Mouse (Mus musculus) gastrocnemius, adult 8-10 months (tissue): ENCODE data around the gene Cst9. TPM values are rescaled to one million over a fixed set of nuclear protein-coding genes. Genes with fewer than 3 reads are reported as not detected.

Source experiments
- DNase-seq, 2 experiments: peaks; one replicate each; pipeline ENCODE4 v3.0.0; 2022; ENCODE audit warnings: low spot score in 2 of 2
- total RNA-seq, 4 experiments: library from RNA; stranded (reverse); gene quantifications; 2 replicates each; pipeline ENCODE4 v1.2.4; 2022

The Cst9 gene
- total RNA-seq = not detected

GRCm38 (mm10) chr2:148834912-148835311, at the start of gene Cst9:
Gene Cst9, plus strand, starts transcription at chr2:148835147.
- no peak for DNase-seq

GRCm38 (mm10) chr2:148789142-148789541, 45.8 kb upstream of the Cst9 start, which contains the start of gene Cst12:
Gene Cst12, plus strand, starts transcription at chr2:148789361.
- DNase-seq = no peak

GRCm38 (mm10) chr2:148798485-148798884, 36.5 kb upstream of the Cst9 start, which contains the start of gene Cst8:
Gene Cst8, plus strand, starts transcription at chr2:148798785.
- no peak for DNase-seq

- DNase-seq = no peak
These were observed 33.4 kb upstream of the Cst9 start for GRCm38 (mm10) chr2:148801491-148801921.

- no peak for DNase-seq
These were observed 28.3 kb upstream of the Cst9 start for GRCm38 (mm10) chr2:148806696-148807095.

GRCm38 (mm10) chr2:148819909-148820308, 15.0 kb upstream of the Cst9 start, which contains the start of gene Cst13:
Gene Cst13, plus strand, starts transcription at chr2:148820081.
- DNase-seq = no peak

GRCm38 (mm10) chr2:148825986-148826385, 9.0 kb upstream of the Cst9 start:
- DNase-seq = no peak

- DNase-seq = no peak
These were observed 3.3 kb downstream of the Cst9 start for GRCm38 (mm10) chr2:148838075-148838777.

GRCm38 (mm10) chr2:148839224-148839623, 4.3 kb downstream of the Cst9 start:
- no peak for DNase-seq

- peak; percentile 70 to 79 for DNase-seq
These were observed 16.4 kb downstream of the Cst9 start for GRCm38 (mm10) chr2:148851116-148851906.

GRCm38 (mm10) chr2:148856630-148857400, 21.9 kb downstream of the Cst9 start:
- DNase-seq = no peak

GRCm38 (mm10) chr2:148857506-148857905, 22.6 kb downstream of the Cst9 start:
- DNase-seq = no peak

- no peak for DNase-seq
These were observed 26.0 kb downstream of the Cst9 start for GRCm38 (mm10) chr2:148860993-148861392.

GRCm38 (mm10) chr2:148861693-148862092, 26.7 kb downstream of the Cst9 start:
- DNase-seq = no peak

- DNase-seq = peak in 1 of 2 experiments; percentile 30
These were observed 30.0 kb downstream of the Cst9 start, which contains the start of gene 9230104L09Rik for GRCm38 (mm10) chr2:148864966-148865365. Gene 9230104L09Rik, minus strand, starts transcription at chr2:148865038.

GRCm38 (mm10) chr2:148868959-148869358, 34.0 kb downstream of the Cst9 start:
- DNase-seq = no peak

- DNase-seq = no peak
These were observed 35.6 kb downstream of the Cst9 start for GRCm38 (mm10) chr2:148870526-148870925.

GRCm38 (mm10) chr2:148872860-148873259, 37.9 kb downstream of the Cst9 start:
- no peak for DNase-seq

- no peak for DNase-seq
These were observed 39.3 kb downstream of the Cst9 start for GRCm38 (mm10) chr2:148874224-148874616.

- DNase-seq = no peak
These were observed 39.8 kb downstream of the Cst9 start for GRCm38 (mm10) chr2:148874617-148875334.

GRCm38 (mm10) chr2:148875335-148875811, 40.4 kb downstream of the Cst9 start, which contains the start of gene Cst3:
Gene Cst3, minus strand, starts transcription at chr2:148875692.
- DNase-seq = peak; percentile 95
